Comparison of ENCODE assay signal across 22 mouse cellular contexts in the genomic region with DNA sequence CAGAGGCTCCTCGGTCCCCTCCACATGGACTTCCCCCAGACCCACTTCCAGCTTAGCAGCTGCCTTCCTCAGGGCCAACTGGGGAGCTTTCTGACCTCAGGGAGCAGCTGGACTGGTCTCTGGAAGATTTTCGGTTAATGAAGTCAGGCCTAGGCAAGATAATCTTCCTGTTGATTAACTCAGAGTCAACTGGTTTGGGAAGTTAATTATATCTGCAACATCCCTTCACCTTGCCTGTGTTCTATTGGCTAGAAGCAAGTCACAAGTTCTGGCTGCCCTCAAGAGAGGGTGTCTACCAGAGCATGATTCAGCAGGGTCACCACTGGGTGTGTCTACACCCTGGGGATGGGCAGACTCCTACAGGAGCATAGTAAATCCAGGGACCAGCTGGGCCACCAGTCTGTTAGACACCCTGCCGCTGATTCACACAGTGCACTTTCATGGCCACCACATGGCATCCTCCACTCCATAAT. TPM values are rescaled to one million over a fixed set of nuclear protein-coding genes. Genes with fewer than 3 reads are reported as not detected.
DNase-seq lines count a peak whose midpoint lies in the region; ATAC-seq and TF ChIP-seq lines count a peak whose summit lies in the region.
"Had no signal": no experiment of that assay in that cellular context is flagged by ENCODE, and none has a peak within 500 bp of the region (broad histone marks: within the 10 kb centered on the region; RNA-seq: fewer than 3 reads in every experiment).

No protein-coding gene starts in this region.

- no peak for ATAC-seq in intestine, embryonic 14.5 days (replicated peaks; ENCODE audit: low FRiP score, low TSS enrichment, low read depth)
- no peak for ATAC-seq in intestine, embryonic 16.5 days
- peak; percentile 30; the same call in 1 of the 2 replicates for ATAC-seq in erythroid progenitor cell, adult 5-6 weeks (replicated peaks; ENCODE audit: low FRiP score, poor library complexity, severe bottlenecking)
- ATAC-seq in stomach, embryonic 16.5 days (ENCODE audit: insufficient read depth, low FRiP score), result no peak
- ATAC-seq: forebrain, embryonic 13.5 days; midbrain, embryonic 16.5 days had no signal

- H3K27ac ChIP-seq in intestine, embryonic 14.5 days (ENCODE audit: low read depth), result no peak overlapping the region
- no peak overlapping the region for H3K27ac ChIP-seq in intestine, embryonic 16.5 days (ENCODE audit: low read length)
- peak overlapping the region; percentile 65 for H3K27ac ChIP-seq in MEL (ENCODE audit: control insufficient read depth, low read depth, low read length)
- peak overlapping the region; percentile 49; the same call in 1 of the 2 replicates for H3K27ac ChIP-seq in stomach, embryonic 16.5 days (ENCODE audit: low read length)
- H3K27ac ChIP-seq: forebrain, embryonic 13.5 days; heart, adult 2 months; left cerebral cortex, adult 2 months; liver, embryonic 15.5 days had no signal

- no peaks in the 10 kb centered on the region for H3K36me3 ChIP-seq in intestine, embryonic 14.5 days (ENCODE audit: control insufficient read depth, insufficient read depth, low read length)
- H3K36me3 ChIP-seq in intestine, embryonic 16.5 days (ENCODE audit: control insufficient read depth, insufficient read depth, low read length), result no peaks in the 10 kb centered on the region
- peaks cover 0 to 24% of the 10 kb centered on the region in 2 experiments; a peak in 2 of 4 replicates for H3K36me3 ChIP-seq in MEL (ENCODE audit: control insufficient read depth in 1 of 2, insufficient read depth in 2 of 2, low read length in 2 of 2)
- H3K36me3 ChIP-seq in stomach, embryonic 16.5 days (ENCODE audit: control insufficient read depth, insufficient read depth, low read length), result no peaks in the 10 kb centered on the region
- H3K36me3 ChIP-seq: liver, embryonic 15.5 days had no signal

- H3K9ac ChIP-seq in intestine, embryonic 14.5 days (ENCODE audit: low read length), result no peak overlapping the region
- H3K9ac ChIP-seq in intestine, embryonic 16.5 days (ENCODE audit: low read depth, low read length), result no peak overlapping the region
- no peak overlapping the region for H3K9ac ChIP-seq in MEL (ENCODE audit: control insufficient read depth, low read depth, low read length, poor library complexity, severe bottlenecking)
- H3K9ac ChIP-seq in stomach, embryonic 16.5 days (ENCODE audit: low read length), result no peak overlapping the region
- H3K9ac ChIP-seq: forebrain, embryonic 13.5 days; liver, embryonic 15.5 days had no signal

- TF ChIP-seq CTCF in MEL (IDR thresholded peaks at IDR 0.05 in 2 of 3, conservative IDR thresholded peaks at IDR 0.05 in 1 of 3; ENCODE audit: control insufficient read depth in 1 of 3, insufficient read depth in 1 of 3, low read depth in 2 of 3, low read length in 3 of 3, poor library complexity in 1 of 3, severe bottlenecking in 1 of 3), result no peak
- TF ChIP-seq CTCF in lung, adult 2 months (IDR thresholded peaks at IDR 0.05; ENCODE audit: insufficient read depth, low read length), result no peak

- TF ChIP-seq EP300 in MEL (IDR thresholded peaks at IDR 0.05; ENCODE audit: low read depth in 1 of 2, low read length in 2 of 2), result peak; percentile 90 to 91

- no peaks in the 10 kb centered on the region for H3K27me3 ChIP-seq in intestine, embryonic 14.5 days (replicated peaks; ENCODE audit: control insufficient read depth, insufficient read depth, low read length)
- H3K27me3 ChIP-seq in intestine, embryonic 16.5 days (replicated peaks; ENCODE audit: control insufficient read depth, insufficient read depth, low read length), result no peaks in the 10 kb centered on the region
- no peaks in the 10 kb centered on the region for H3K27me3 ChIP-seq in MEL (ENCODE audit: control insufficient read depth in 1 of 2, insufficient read depth in 2 of 2, low read length in 2 of 2)
- H3K27me3 ChIP-seq in stomach, embryonic 16.5 days (ENCODE audit: control insufficient read depth, insufficient read depth, low read length), result no peaks in the 10 kb centered on the region
- H3K27me3 ChIP-seq: forebrain, embryonic 13.5 days; liver, embryonic 15.5 days had no signal

- WGBS in intestine, embryonic 14.5 days, result 73% methylated on average over 3 of the region's 3 CpGs
- 78% methylated on average over 3 of the region's 3 CpGs for WGBS in intestine, embryonic 16.5 days
- WGBS in stomach, embryonic 16.5 days, result 80% methylated on average over 3 of the region's 3 CpGs
- 87% methylated on average over 3 of the region's 3 CpGs for WGBS in lung, adult 2 months

- H3K9me3 ChIP-seq in intestine, embryonic 14.5 days (ENCODE audit: control insufficient read depth, low read length), result 0 out of 2 replicates have a peak, but pooled peaks cover 2% of the 10 kb centered on the region
- no peaks in the 10 kb centered on the region for H3K9me3 ChIP-seq in intestine, embryonic 16.5 days (ENCODE audit: control insufficient read depth, low read length)
- no peaks in the 10 kb centered on the region for H3K9me3 ChIP-seq in MEL (replicated peaks; ENCODE audit: insufficient read depth, low read length)
- 0 out of 2 replicates have a peak, but pooled peaks cover 4% of the 10 kb centered on the region for H3K9me3 ChIP-seq in stomach, embryonic 16.5 days (replicated peaks; ENCODE audit: control insufficient read depth, low read length)
- H3K9me3 ChIP-seq: liver, embryonic 15.5 days had no signal

- no peak overlapping the region for H3K4me2 ChIP-seq in intestine, embryonic 14.5 days (ENCODE audit: low read length)
- H3K4me2 ChIP-seq in intestine, embryonic 16.5 days (ENCODE audit: low read depth, low read length), result no peak overlapping the region
- no peak overlapping the region for H3K4me2 ChIP-seq in stomach, embryonic 16.5 days (ENCODE audit: low read depth, low read length)
- H3K4me2 ChIP-seq: forebrain, embryonic 13.5 days; liver, embryonic 15.5 days had no signal

- TF ChIP-seq RAD21 in MEL (IDR thresholded peaks at IDR 0.05; ENCODE audit: low read depth, low read length), result no peak

- H3K4me3 ChIP-seq in intestine, embryonic 14.5 days (ENCODE audit: low read depth, low read length), result no peak overlapping the region
- H3K4me3 ChIP-seq in intestine, embryonic 16.5 days (ENCODE audit: low read length), result no peak overlapping the region
- no peak overlapping the region for H3K4me3 ChIP-seq in MEL (ENCODE audit: control insufficient read depth in 1 of 2, insufficient read depth in 1 of 2, low read depth in 2 of 2, low read length in 2 of 2)
- H3K4me3 ChIP-seq in stomach, embryonic 16.5 days (replicated peaks; ENCODE audit: low read length), result no peak overlapping the region
- no peak overlapping the region for H3K4me3 ChIP-seq in lung, adult 2 months (replicated peaks; ENCODE audit: extremely low read depth, low read depth, low read length)
- H3K4me3 ChIP-seq: forebrain, embryonic 13.5 days; heart, adult 2 months; left cerebral cortex, adult 2 months; liver, embryonic 15.5 days; megakaryocyte, embryonic 14.5 days had no signal

- peak in 1 of 2 experiments; percentile 44; a peak in 1 of 4 replicates for TF ChIP-seq POLR2A in MEL (IDR thresholded peaks at IDR 0.05; ENCODE audit: control insufficient read depth in 1 of 2, insufficient read depth in 1 of 2, low read depth in 1 of 2, low read length in 2 of 2, poor library complexity in 1 of 2)
- TF ChIP-seq POLR2A in lung, adult 2 months (IDR thresholded peaks at IDR 0.05; ENCODE audit: borderline replicate concordance, extremely low read depth, low read depth, low read length), result no peak

- peak; percentile 41 for DNase-seq in intestine, embryonic 14.5 days (ENCODE audit: low spot score)
- DNase-seq in MEL (ENCODE audit: low read depth, low spot score), result peak; percentile 83
- DNase-seq in kidney, adult 18-20 months, result no peak
- no peak for DNase-seq in lung, postnatal 36 days
- DNase-seq in lung, adult 2 months, result no peak
- DNase-seq: adrenal gland, postnatal 25 days; cerebellum, adult 11-12 months; heart, adult 2 months; kidney, adult 9 months; kidney, postnatal 36 days; layer of hippocampus, adult 9-11 months; left cerebral cortex, postnatal 4 days; lung, postnatal 10 days; thymus, postnatal 36 days had no signal

- no peaks in the 10 kb centered on the region; the same call in 1 of the 2 replicates for H3K4me1 ChIP-seq in intestine, embryonic 14.5 days (replicated peaks; ENCODE audit: control insufficient read depth, insufficient read depth, low read length)
- no peaks in the 10 kb centered on the region for H3K4me1 ChIP-seq in intestine, embryonic 16.5 days (ENCODE audit: control insufficient read depth, insufficient read depth, low read length)
- peaks cover 18 to 38% of the 10 kb centered on the region in 2 experiments for H3K4me1 ChIP-seq in MEL (ENCODE audit: control insufficient read depth in 1 of 2, insufficient read depth in 2 of 2, low read length in 2 of 2)
- H3K4me1 ChIP-seq in stomach, embryonic 16.5 days (ENCODE audit: control insufficient read depth, insufficient read depth, low read length), result no peaks in the 10 kb centered on the region
- no peaks in the 10 kb centered on the region for H3K4me1 ChIP-seq in lung, adult 2 months (ENCODE audit: control insufficient read depth, insufficient read depth, low read length)
- H3K4me1 ChIP-seq: forebrain, embryonic 13.5 days; liver, embryonic 15.5 days had no signal

- H3K79me2 ChIP-seq in MEL (ENCODE audit: control insufficient read depth, insufficient read depth, low read length, poor library complexity), result no peaks in the 10 kb centered on the region

TF ChIP-seq in MEL, 35 proteins besides CTCF, POLR2A, EP300 and RAD21 (continues in another document):
- TF ChIP-seq TAL1 (IDR thresholded peaks at IDR 0.05; ENCODE audit: low read length), result no peak
- no peak for TF ChIP-seq ZMIZ1 (IDR thresholded peaks at IDR 0.05; ENCODE audit: low read depth, low read length)
- TF ChIP-seq BHLHE40 (IDR thresholded peaks at IDR 0.05; ENCODE audit: borderline replicate concordance, low read depth, low read length), result no peak
- peak; percentile 80 for TF ChIP-seq MYB (IDR thresholded peaks at IDR 0.05; ENCODE audit: low read depth, low read length)
- TF ChIP-seq SMC3 (IDR thresholded peaks at IDR 0.05; ENCODE audit: low read depth, low read length), result no peak
- TF ChIP-seq HCFC1 (IDR thresholded peaks at IDR 0.05; ENCODE audit: low read depth, low read length), result no peak
- TF ChIP-seq ZNF384 (IDR thresholded peaks at IDR 0.05; ENCODE audit: low read depth, low read length), result no peak
- TF ChIP-seq TCF12 (IDR thresholded peaks at IDR 0.05; ENCODE audit: low read depth, low read length), result peak; percentile 82

RNA-seq across cellular contexts. Expression of gene Maml3, which starts 53.9 kb away (rescaled TPM):
- polyA plus RNA-seq in intestine, embryonic 14.5 days (2014; fragmentation: Nextera tagmentation; extraction: Ambion mirVana), result 6.5 and 7.9 TPM in 2 replicates
- polyA plus RNA-seq in intestine, embryonic 16.5 days (2015; fragmentation: Nextera tagmentation; extraction: Ambion mirVana), result 3.6 and 4.0 TPM in 2 replicates
- 2.0 and 2.6 TPM in 2 replicates for total RNA-seq in MEL (2012; rRNA removed)
- polyA plus RNA-seq in MEL (2012; ENCODE audit: insufficient read depth in 1 of 2, insufficient read length in 2 of 2, low read depth in 1 of 2, low replicate concordance in 2 of 2, missing spikeins in 1 of 2), result 1 to 10 TPM in 1 of 2 experiments, not detected in 1; 4.1 TPM
- total RNA-seq in erythroid progenitor cell, adult 5-6 weeks (2015; ENCODE audit: low replicate concordance), result 0.84 and 2.2 TPM in 2 replicates
- total RNA-seq in erythroid progenitor cell, adult 5-6 weeks (2017; ENCODE audit: low replicate concordance), result 0.15 and 1.0 TPM in 2 replicates
- polyA plus RNA-seq in stomach, embryonic 16.5 days (2015; fragmentation: Nextera tagmentation; extraction: Ambion mirVana), result 4.7 and 5.0 TPM in 2 replicates
- polyA plus RNA-seq in lung, adult 2 months (2012; rRNA removed), result 9.1 and 11.2 TPM in 2 replicates

Comparison
In these comparisons a context has a peak if more than half of its experiments do, and no peak if none do; other contexts are left out.
1. DNase-seq: peak in intestine, embryonic 14.5 days (single experiment) and MEL (single experiment); none in kidney, adult 18-20 months (single experiment), lung, postnatal 36 days (single experiment) and lung, adult 2 months (single experiment).
2. H3K27ac ChIP-seq: peak in MEL (single experiment) and stomach, embryonic 16.5 days (single experiment); none in intestine, embryonic 14.5 days (single experiment) and intestine, embryonic 16.5 days (single experiment).